Mouse (Mus musculus): ENCODE results near the gene Rnf141. TPM values are rescaled to one million over a fixed set of nuclear protein-coding genes. Genes with fewer than 3 reads are reported as not detected.

Rnf141 gene
- polyA plus RNA-seq, 1 experiment from 2014 or later: 21.5 TPM

DNA sequence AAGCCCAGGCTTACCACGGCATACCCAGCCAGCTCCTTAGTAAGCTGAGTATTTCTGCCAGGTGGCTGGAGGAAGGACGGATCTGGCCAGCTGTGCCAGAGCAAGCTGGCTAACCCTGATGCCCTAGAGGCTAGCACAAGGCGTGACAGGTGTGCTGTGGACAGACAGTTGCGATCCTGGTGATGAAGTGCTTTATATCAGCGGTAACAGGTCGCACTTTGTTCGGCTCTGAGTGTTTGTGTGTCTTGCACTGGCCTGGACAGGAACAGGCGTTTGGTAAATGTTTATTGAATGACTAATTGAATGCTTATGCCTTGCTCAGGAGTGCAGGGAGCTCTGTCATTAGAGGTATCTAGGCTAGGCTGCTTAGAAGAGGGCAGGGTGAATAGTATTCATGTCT is 59.3 kb downstream of the Rnf141 start:
- Histone ChIP-seq H3K27me3 (replicated peaks; ENCODE audit: low read depth, poor library complexity, severe bottlenecking) (no peaks in the 10 kb centered on the region), H3K9me3 (no peaks in the 10 kb centered on the region), H3K27ac (replicated peaks) (peak overlapping the region; percentile 40; the same call in 1 of the 2 replicates), H3K4me3 (no peak overlapping the region), H3K36me3 (replicated peaks) (no peaks in the 10 kb centered on the region), H3K4me1 (peaks cover 53% of the 10 kb centered on the region)
- DNase-seq (ENCODE audit: low spot score): no peak
- WGBS: 69% methylated on average over 8 of the region's 8 CpGs

DNA sequence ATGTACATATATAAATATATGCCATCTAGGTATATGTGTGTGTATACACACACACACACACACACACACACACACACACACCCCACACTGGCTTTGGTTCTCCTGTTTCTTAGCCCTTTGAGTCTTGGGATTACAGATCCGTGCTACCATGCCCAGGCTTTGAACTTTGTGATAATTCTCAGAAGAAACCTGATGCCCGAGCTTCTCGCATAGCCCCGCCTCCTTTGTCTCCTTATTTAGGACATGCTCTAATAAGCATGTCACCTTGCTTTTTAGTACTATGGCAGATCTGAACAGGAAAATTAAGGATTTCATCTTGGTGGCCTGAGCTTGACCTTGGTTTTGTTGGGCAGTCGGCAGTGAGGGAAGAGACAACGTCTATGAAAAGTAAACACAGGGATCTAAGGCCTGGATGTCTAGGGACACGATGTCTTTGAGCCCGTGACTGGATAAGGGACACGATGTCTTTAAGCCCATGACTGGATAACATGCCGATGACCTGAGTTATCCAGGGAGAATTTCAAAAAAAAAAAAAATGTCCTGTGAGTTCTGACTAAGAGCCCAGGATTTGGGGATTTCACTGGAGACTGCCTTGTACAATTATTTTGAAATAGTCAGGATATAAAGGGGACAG is 61.3 kb downstream of the Rnf141 start:
- peaks cover 58% of the 10 kb centered on the region for H3K4me1 ChIP-seq
- H3K36me3 ChIP-seq (replicated peaks): no peaks in the 10 kb centered on the region
- no peaks in the 10 kb centered on the region for H3K9me3 ChIP-seq
- DNase-seq (ENCODE audit: low spot score): peak; percentile 30
- no peak overlapping the region for H3K27ac ChIP-seq (replicated peaks)
- WGBS: 45% methylated on average over 10 of the region's 10 CpGs
- no peaks in the 10 kb centered on the region for H3K27me3 ChIP-seq (replicated peaks; ENCODE audit: low read depth, poor library complexity, severe bottlenecking)
- H3K4me3 ChIP-seq: no peak overlapping the region

DNA sequence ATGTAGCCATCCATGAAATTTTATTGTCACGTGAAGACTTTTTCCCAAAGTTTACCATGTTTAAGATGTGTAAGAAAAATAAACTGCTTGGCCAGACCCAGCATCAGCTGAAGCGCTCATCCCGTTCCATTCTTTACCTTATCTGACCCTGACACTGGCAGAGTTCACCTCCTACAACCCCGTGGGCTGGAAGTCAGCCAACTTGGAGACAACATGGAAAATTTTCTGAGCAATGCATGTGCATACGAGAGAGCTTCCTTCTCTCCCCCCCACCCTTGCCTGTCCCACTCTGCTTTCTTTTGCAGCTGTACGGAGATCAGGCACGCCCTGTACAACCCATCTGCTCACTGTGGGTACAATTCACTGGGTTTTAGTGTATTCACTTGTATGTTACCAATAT is 62.1 kb downstream of the Rnf141 start:
- Histone ChIP-seq H3K27ac (replicated peaks) (no peak overlapping the region), H3K27me3 (replicated peaks; ENCODE audit: low read depth, poor library complexity, severe bottlenecking) (no peaks in the 10 kb centered on the region), H3K9me3 (no peaks in the 10 kb centered on the region), H3K36me3 (replicated peaks) (no peaks in the 10 kb centered on the region), H3K4me3 (no peak overlapping the region), H3K4me1 (peaks cover 65% of the 10 kb centered on the region)
- WGBS: 70% methylated on average over 7 of the region's 7 CpGs
- DNase-seq (ENCODE audit: low spot score): no peak

DNA sequence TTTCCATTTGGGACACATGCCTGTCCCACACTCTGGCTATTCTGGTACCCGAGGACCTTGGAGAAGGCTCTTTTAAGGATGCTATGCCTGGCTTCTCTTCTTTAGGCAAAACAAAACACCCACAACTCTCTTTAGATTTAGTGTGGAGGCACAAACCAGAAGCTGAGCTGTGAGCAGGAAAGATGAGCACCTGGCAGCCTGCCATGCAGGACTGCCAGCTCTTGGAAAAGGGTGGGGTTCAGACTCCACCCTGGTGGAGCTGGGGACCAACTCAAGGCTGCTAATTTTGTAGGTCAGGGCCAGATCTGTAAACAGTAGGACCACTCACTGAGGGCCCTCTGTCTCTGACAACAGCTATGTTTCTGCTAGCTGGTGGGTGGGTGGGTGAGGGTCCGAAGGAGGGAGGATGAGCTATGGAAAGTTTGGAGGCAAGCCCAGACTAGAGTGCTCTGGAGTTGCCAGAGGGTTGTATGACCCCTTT is 63.0 kb downstream of the Rnf141 start:
- 80% methylated on average over 2 of the region's 2 CpGs for WGBS
- peaks cover 69% of the 10 kb centered on the region for H3K4me1 ChIP-seq
- H3K36me3 ChIP-seq (replicated peaks): no peaks in the 10 kb centered on the region
- H3K27me3 ChIP-seq (replicated peaks; ENCODE audit: low read depth, poor library complexity, severe bottlenecking): no peaks in the 10 kb centered on the region
- H3K9me3 ChIP-seq: no peaks in the 10 kb centered on the region
- H3K4me3 ChIP-seq: no peak overlapping the region
- DNase-seq (ENCODE audit: low spot score): no peak
- no peak overlapping the region for H3K27ac ChIP-seq (replicated peaks)

DNA sequence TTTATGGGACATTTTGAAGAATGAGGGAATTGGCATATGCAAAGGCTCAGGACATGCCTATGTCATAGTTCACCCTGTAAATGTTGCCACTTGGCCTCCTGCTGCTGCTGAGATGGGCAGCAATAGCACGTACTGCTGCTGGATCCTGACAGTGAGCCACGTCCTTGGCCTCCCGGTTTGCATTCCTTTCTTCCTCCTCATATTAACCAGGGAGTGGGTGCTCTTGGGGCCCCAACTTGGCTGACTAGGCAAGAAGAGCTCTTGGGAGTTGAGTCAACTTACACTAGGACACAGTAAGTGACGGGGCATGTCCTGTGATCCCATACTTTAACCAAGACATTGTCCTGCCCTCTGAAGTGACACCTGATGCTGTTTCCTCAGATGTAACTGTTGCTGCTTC is 63.7 kb downstream of the Rnf141 start:
- Histone ChIP-seq H3K4me1 (peaks cover 63% of the 10 kb centered on the region), H3K27me3 (replicated peaks; ENCODE audit: low read depth, poor library complexity, severe bottlenecking) (no peaks in the 10 kb centered on the region), H3K4me3 (no peak overlapping the region), H3K36me3 (replicated peaks) (no peaks in the 10 kb centered on the region), H3K9me3 (no peaks in the 10 kb centered on the region), H3K27ac (replicated peaks) (no peak overlapping the region)
- 87% methylated on average over 4 of the region's 4 CpGs for WGBS
- DNase-seq (ENCODE audit: low spot score): no peak

DNA sequence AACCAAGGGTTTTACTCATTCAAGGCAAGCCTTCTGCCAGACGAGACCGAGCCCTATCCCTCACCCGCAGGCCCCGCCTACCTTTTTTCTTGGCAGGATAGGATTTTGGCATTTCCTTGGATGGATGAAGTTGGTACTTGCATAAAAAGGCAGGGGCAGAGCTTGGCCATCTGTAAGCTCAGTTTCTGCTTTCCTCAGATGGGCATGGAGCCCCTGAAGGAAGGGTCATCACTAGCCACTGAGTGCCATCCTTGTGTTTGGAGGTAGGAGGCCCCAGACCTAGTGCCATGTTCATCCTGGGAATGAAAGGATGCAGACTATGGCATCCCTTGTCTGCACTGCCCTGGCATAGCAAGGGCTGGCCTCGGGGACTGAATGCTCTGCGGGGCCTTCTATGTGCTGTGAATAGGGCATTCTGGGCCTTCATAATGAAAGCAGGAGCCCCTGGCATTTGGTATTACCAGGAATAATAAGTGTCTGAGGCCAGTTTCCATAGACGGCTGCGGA is 64.6 kb downstream of the Rnf141 start:
- Histone ChIP-seq H3K9me3 (no peaks in the 10 kb centered on the region), H3K27me3 (replicated peaks; ENCODE audit: low read depth, poor library complexity, severe bottlenecking) (no peaks in the 10 kb centered on the region), H3K4me1 (peaks cover 54% of the 10 kb centered on the region), H3K4me3 (no peak overlapping the region), H3K36me3 (replicated peaks) (no peaks in the 10 kb centered on the region), H3K27ac (replicated peaks) (no peak overlapping the region)
- 86% methylated on average over 8 of the region's 8 CpGs for WGBS
- DNase-seq (ENCODE audit: low spot score): no peak

DNA sequence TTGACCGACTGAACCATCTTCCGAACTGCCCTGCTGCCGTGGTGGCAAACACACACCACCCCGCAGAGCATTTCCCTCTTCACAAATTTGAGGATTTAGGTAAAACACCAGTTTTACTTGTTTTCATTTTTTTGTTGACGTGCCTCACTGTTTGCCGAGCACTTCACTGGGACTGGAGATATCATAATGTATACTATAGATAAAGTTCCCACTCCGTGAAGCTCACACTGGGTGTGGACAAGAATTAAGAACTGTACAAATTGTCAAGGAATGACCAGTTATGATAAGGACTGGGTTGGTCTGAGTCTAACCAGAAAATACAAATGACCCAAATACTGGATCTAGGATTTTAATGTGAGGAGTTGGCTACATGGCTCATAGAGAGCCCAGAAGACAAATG is 65.3 kb downstream of the Rnf141 start:
- H3K27ac ChIP-seq (replicated peaks): no peak overlapping the region
- H3K27me3 ChIP-seq (replicated peaks; ENCODE audit: low read depth, poor library complexity, severe bottlenecking): no peaks in the 10 kb centered on the region
- no peaks in the 10 kb centered on the region for H3K9me3 ChIP-seq
- H3K4me3 ChIP-seq: no peak overlapping the region
- H3K36me3 ChIP-seq (replicated peaks): no peaks in the 10 kb centered on the region
- H3K4me1 ChIP-seq: peaks cover 53% of the 10 kb centered on the region
- WGBS: 94% methylated on average over 7 of the region's 7 CpGs
- no peak for DNase-seq (ENCODE audit: low spot score)

DNA sequence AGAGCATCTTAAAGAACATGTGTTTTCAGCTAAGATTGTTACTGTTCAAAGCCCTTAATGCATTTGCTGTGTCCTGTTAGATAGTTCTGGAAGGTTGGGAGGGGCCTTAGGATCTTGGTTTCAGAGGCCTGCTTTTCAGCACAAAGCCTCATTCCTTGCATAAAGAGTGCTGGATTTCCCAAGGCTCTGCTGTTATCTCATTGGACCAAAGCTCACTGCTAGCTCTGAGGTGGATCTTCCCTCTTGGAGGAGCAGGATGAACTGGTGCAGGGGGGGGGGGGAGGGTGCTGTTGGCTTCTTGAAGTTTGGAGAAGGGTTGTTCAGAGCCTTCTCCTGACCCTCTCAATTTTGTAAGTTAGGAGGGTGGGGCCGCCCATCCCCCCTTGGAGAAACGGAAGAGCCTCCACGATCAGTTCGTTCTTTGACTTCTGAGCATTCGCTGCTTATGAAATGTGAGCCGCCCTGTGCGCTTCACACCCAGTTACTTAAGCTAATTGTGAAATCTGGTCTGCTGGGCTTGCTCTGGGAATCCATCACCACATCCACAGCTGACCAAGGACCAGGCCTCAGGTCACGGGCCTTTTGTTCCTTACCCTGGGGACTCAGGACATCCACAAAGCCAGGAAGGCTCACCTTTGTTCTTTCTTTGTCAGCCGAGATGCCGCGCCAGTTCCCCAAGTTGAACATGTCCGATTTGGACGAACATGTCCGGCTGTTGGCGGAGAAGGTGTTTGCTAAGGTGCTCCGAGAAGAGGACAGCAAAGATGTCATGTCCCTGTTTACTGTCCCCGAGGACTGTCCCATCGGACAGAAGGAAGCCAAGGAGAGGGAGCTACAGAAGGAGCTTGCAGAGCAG is 66.9 kb downstream of the Rnf141 start:
- peak overlapping the region; percentile 35 for H3K27ac ChIP-seq (replicated peaks)
- no peak for DNase-seq (ENCODE audit: low spot score)
- H3K36me3 ChIP-seq (replicated peaks): no peaks in the 10 kb centered on the region
- peaks cover 1% of the 10 kb centered on the region; the same call in 1 of the 2 replicates for H3K27me3 ChIP-seq (replicated peaks; ENCODE audit: low read depth, poor library complexity, severe bottlenecking)
- no peaks in the 10 kb centered on the region for H3K9me3 ChIP-seq
- 79% methylated on average over 18 of the region's 18 CpGs for WGBS
- peaks cover 51% of the 10 kb centered on the region for H3K4me1 ChIP-seq
- no peak overlapping the region for H3K4me3 ChIP-seq

DNA sequence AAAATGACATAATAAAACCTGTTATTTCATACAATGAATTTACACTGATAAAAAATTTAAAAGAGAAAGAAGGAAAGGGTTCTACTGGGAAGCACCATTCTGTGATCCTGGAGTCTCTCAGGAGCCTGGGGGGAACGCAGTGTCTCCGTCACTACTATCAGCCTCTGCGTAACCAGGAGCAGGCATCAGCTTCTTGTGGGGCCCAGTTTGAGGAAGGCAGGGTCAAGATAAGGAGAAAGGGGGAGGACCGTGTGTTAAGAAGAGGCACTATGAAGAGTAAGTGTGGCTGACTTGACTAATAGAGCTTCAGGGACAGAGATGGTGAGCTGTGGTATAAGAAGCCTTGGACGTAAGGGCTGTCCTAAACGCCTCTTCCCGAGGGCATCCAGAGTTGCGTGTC is 69.6 kb downstream of the Rnf141 start:
- H3K36me3 ChIP-seq (replicated peaks): no peaks in the 10 kb centered on the region
- peaks cover 34% of the 10 kb centered on the region for H3K4me1 ChIP-seq
- no peak overlapping the region for H3K27ac ChIP-seq (replicated peaks)
- no peaks in the 10 kb centered on the region for H3K9me3 ChIP-seq
- no peak for DNase-seq (ENCODE audit: low spot score)
- H3K27me3 ChIP-seq (replicated peaks; ENCODE audit: low read depth, poor library complexity, severe bottlenecking): peaks cover 21% of the 10 kb centered on the region
- H3K4me3 ChIP-seq: no peak overlapping the region
- 84% methylated on average over 8 of the region's 8 CpGs for WGBS

DNA sequence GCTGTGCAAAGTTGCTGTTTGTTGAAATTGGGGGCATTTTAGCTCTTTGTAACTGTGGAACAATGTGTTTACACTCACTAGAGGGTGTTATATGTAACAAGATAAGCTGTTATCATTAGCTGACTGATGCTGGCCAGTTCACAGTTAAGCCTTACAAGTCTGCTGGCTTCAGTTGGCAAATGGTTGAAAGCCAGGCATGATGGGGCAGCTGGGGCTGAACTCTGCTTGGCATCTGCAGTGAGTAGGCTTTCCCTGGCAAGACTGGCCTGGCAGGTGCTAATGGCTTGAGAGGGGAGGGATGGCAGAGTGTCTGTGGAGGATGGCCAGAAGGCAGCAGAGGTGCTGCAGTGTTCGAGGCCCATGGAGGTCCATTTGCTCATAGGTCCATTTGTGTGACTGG is 70.2 kb downstream of the Rnf141 start:
- H3K27me3 ChIP-seq (replicated peaks; ENCODE audit: low read depth, poor library complexity, severe bottlenecking): peaks cover 27% of the 10 kb centered on the region
- H3K27ac ChIP-seq (replicated peaks): 0 out of 2 replicates have a peak overlapping the region, but pooled peaks have one; percentile 11
- H3K36me3 ChIP-seq (replicated peaks): no peaks in the 10 kb centered on the region
- 90% methylated on average over 1 of the region's 1 CpGs for WGBS
- DNase-seq (ENCODE audit: low spot score): no peak
- no peaks in the 10 kb centered on the region for H3K9me3 ChIP-seq
- H3K4me3 ChIP-seq: no peak overlapping the region
- peaks cover 34% of the 10 kb centered on the region for H3K4me1 ChIP-seq

DNA sequence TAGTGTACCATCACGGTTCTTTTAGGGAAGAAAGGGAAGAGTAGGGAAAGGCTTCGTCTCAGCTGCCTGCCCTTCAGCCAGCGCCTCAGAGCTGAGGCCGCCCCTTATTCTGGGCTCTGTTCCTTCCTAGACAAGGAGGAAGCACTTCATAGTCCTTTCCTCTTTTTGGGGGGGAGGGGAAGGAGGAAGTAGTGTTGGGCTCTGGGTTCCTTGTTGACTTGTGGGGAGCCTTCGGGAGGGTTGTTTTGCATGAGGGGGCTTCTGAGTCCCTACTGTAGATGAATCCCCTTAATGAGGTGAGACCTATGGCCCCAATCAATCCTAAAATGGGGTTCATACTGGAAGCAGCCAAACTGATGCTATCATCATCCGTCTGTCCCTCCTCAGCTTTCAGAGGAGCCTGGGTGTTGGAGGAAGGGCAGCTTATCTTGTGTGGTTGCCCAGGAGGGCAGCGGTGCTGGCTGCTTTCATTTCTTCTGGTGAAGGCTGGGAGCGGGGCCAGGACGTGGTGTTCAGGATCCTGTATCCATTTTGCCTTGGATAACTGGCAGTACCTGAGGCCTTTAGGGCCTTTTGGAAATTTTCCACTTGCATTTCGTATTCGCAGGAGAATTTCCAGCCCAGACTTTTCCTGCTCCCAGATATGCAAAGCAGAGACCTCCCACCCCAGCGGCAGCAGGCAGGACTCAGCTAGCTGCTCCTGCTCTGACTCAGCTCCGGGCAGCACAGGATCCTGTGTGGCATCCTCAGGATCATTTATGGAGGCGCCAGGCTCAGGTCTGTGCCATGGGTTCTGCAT is 70.9 kb downstream of the Rnf141 start:
- Histone ChIP-seq H3K27me3 (replicated peaks; ENCODE audit: low read depth, poor library complexity, severe bottlenecking) (peaks cover 34% of the 10 kb centered on the region), H3K27ac (replicated peaks) (no peak overlapping the region; the same call in 1 of the 2 replicates), H3K4me1 (peaks cover 41% of the 10 kb centered on the region), H3K9me3 (no peaks in the 10 kb centered on the region), H3K36me3 (replicated peaks) (no peaks in the 10 kb centered on the region), H3K4me3 (no peak overlapping the region)
- DNase-seq (ENCODE audit: low spot score): no peak
- 47% methylated on average over 14 of the region's 14 CpGs for WGBS

DNA sequence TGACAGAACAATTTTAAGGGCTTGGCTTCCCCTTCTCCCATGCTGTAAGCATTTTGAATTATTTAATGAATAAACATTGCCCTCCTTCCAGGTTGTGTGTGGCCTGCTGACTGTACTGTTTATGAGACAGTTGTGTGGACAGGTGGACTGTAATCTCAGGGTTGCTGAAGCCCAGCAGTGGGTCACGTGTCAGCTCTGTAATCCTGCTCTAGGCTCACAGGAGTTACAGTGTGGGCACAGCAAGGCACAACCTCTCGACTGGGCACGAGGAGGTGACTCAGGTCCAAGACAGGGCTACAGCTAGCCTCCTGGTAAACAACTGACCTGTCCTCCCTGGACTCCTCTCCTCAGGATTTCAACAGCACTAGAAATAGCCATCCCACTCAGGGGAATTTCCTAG is 71.9 kb downstream of the Rnf141 start:
- H3K36me3 ChIP-seq (replicated peaks): no peaks in the 10 kb centered on the region
- no peak overlapping the region for H3K27ac ChIP-seq (replicated peaks)
- H3K4me1 ChIP-seq: peaks cover 43% of the 10 kb centered on the region
- peaks cover 44% of the 10 kb centered on the region for H3K27me3 ChIP-seq (replicated peaks; ENCODE audit: low read depth, poor library complexity, severe bottlenecking)
- H3K4me3 ChIP-seq: no peak overlapping the region
- WGBS: 82% methylated on average over 3 of the region's 3 CpGs
- DNase-seq (ENCODE audit: low spot score): no peak
- H3K9me3 ChIP-seq: no peaks in the 10 kb centered on the region

Measured in embryonic facial prominence, embryonic 10.5 days (tissue).